Mouse (Mus musculus): ENCODE results near the gene Diaph3.
A peak's percentile ranks its signal among the peaks of the same experiment; 100 is the strongest.
"Not testable (repeated sequence)": the region's sequence is repeated elsewhere in the genome, so short reads cannot be mapped to it uniquely, and the experiment has no call there.

Gene Diaph3

GRCm38 (mm10) chr14:87140963-87141486, at the start of gene Diaph3:
Diaph3 (minus strand) TSS chr14:87141235.
- peak; percentile 98 for DNase-seq (ENCODE audit: low read depth)

DNA sequence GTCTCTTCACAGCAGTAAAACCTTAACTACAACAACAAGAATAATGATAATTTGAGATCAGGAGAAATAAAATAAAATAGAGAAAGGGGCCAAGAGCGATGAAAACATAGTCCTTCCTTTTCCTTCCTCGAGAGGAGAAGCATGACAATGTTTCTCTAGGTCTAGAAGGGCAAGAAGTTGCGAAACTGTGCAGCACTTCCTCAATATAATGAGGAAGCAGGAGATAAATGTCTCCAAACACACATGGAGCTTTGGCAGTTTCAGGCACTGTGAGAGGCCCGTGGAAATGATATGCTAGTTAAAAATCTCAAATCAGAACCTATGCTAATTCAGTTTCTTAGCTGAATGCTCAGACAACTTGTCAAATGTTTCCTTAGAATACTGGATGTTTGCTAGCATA, 49.6 kb upstream of the Diaph3 start:
- DNase-seq (ENCODE audit: low read depth) = no peak

DNA sequence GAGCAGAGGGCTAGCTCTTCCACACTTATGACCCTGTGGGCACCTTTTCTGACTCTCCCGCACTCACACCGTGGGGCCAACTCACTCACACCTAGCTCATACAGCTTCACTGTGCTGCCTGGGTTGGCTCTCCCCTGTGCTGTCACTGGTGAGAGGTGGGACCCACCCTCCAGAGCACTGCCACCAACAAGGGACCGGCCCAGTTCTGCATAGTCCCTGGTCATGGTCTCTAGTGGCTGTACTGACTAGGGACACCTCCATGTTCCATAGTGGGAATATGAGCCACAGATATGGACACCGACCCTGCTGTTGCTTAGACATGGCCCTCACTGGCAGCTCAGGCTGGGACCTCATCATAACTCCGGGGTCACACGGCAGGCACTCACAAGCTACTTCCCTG, 30.5 kb upstream of the Diaph3 start:
- DNase-seq (ENCODE audit: low read depth) = no peak

- no peak for DNase-seq (ENCODE audit: low read depth)
Measured at GRCm38 (mm10) chr14:87169151-87169550, 28.1 kb upstream of the Diaph3 start.

- peak; percentile 33 for DNase-seq (ENCODE audit: low read depth)
Measured at GRCm38 (mm10) chr14:87155621-87156238, 14.7 kb upstream of the Diaph3 start.

DNA sequence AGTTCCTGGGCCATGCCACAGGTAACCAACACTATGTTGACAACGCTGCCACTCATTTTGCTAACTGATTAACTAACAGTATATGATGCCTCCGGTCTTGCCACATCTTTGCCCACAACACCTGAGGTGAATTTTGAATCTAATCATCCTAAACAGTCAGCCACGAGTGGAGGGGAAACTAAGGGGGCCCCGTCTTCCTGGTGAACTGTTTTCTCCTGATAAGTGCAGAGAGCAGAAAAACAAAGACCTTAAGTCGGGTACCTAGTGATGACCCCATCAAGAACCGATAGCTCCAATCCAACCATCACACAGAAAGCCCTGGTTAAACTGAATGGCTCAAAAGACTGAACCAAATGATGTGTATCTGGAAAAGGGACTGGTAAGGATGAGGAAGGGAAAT, 8.6 kb upstream of the Diaph3 start:
- DNase-seq (ENCODE audit: low read depth) = no peak

DNA sequence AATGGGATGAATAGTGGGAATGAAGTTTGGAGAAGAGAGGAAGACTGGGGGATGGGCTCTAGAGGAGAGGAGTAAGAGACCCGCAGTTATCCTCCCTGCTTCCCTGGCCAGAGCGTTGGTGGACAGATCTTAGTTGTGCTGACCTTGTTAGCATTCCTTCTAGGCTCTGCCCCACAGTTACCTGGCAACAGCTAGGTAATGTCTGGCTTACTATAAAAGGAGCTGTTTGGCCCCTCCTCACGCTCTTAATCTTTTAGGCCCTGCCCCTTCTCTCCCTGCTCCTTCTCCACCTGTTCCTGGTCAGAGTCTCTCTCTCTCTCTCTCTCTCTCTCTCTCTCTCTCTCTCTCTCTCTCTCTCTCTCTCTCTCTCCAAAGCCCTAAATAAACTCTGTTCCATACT, 5.7 kb upstream of the Diaph3 start:
- no peak for DNase-seq (ENCODE audit: low read depth)

- no peak for DNase-seq (ENCODE audit: low read depth)
Measured at GRCm38 (mm10) chr14:87145351-87145750, 4.3 kb upstream of the Diaph3 start.

DNA sequence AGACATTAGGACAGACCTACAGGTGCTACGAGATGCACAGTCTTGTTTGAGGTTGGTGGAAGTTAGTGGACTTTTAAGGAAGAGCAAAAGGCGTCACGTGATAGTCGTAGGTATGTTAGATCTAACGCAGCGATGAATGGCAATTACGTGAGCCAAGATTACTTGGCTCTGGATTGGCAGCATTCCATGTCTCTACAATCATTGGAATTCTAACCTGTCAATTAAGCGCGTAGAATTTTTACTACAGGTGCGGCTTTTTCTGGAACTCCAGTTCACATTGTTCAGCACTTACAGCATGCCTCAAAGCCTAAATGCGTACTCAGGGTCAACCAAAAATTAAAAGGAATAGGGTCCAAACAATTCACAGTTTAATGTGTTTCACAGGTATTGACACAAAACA, 742 bp upstream of the Diaph3 start:
- DNase-seq (ENCODE audit: low read depth) = no peak

GRCm38 (mm10) chr14:87140327-87140962, 590 bp downstream of the Diaph3 start:
- peak; percentile 75 for DNase-seq (ENCODE audit: low read depth)

DNA sequence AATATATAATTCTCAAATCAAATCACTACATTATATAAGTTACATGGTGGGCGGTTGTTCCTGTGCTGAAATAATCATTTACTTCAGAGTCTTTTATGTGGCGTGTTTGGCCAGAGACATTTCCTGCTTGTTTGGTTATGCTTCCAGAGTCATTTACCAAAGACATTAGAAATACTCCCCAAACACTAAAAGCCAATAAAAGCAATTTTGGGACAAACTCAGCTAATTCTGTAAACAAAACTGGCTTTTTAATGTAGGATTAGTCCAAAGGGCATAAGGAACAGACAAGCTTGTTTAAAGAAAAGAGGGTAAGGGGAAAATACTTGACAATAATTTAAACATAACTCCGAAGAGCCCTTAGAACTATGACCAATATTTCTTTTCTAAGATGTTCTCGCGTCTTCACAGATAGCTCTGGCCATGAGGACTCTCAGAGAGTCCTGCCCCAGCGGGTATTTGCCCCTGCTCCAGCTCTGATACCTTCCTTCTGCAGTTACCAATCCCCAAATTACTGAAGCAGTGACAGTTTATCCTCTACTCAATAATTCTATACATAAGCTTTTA, 14.9 kb downstream of the Diaph3 start:
- DNase-seq (ENCODE audit: low read depth) = no peak

GRCm38 (mm10) chr14:87125492-87125891, 15.5 kb downstream of the Diaph3 start:
- DNase-seq (ENCODE audit: low read depth) = no peak

GRCm38 (mm10) chr14:87123091-87123490, 17.9 kb downstream of the Diaph3 start:
- no peak for DNase-seq (ENCODE audit: low read depth)

GRCm38 (mm10) chr14:87121868-87122267, 19.2 kb downstream of the Diaph3 start:
- DNase-seq (ENCODE audit: low read depth) = no peak

DNA sequence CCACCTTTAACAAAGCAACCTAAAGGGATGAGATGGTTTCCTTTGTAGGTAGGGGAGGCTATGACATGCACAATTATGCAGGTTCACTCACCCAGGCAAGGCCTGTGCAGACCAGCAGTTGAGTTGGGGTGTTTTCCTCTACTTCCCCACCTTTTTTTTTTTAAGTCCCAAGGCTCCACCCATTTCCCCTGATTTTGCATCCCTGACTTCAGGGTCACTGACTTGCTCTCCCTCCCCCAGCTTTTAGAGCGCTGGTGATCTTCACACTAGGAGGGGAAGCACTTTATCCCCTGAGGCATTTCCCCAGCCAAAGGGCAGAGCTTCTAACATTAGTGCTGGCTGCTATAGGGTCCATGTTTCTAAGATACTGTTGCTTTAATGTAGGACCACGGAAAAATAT, 30.4 kb downstream of the Diaph3 start:
- no peak for DNase-seq (ENCODE audit: low read depth)

GRCm38 (mm10) chr14:87099380-87100088, 41.5 kb downstream of the Diaph3 start:
- no peak for DNase-seq (ENCODE audit: low read depth)

DNA sequence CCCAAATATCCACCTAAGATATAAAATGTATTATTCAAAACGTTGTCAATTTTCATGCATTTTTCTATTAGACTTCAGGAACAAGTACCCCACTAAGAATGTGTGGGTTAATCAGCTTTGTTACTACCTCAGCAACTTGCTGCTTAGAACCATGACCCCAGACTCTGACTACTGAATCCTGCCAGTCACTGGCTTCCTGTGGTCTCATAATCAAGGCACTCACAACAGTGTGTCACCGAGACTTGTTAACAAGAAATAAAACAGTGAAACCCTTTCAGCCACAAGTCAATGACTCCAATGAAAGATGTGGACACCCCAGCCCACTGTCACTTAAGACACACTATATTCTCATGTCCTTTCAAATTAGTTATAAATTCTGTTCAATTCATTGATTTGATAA, 42.9 kb downstream of the Diaph3 start:
- DNase-seq (ENCODE audit: low read depth) = no peak

- no peak for DNase-seq (ENCODE audit: low read depth)
Measured at GRCm38 (mm10) chr14:87091522-87091921, 49.5 kb downstream of the Diaph3 start.

DNA sequence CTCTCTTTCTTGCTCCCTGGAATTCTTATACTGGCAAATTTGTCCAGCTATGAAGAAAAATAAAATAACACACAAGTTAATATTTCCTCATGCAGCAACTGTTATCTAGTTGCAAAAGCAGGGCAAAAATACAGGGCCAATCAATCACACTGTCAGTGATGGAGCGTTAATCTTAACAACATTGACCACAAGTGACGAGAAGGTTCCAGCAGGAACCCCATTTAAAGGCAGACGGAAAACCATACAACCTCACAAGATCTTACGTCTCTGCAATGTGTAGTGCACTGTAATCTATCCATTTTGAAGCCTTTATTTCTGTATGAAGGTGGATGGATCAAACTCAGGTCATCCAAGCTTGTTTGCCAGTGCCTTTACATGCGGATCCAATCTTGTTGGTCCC, 49.9 kb downstream of the Diaph3 start:
- no peak for DNase-seq (ENCODE audit: low read depth)

GRCm38 (mm10) chr14:87088928-87089327, 52.1 kb downstream of the Diaph3 start:
- peak; percentile 20 for DNase-seq (ENCODE audit: low read depth)

DNA sequence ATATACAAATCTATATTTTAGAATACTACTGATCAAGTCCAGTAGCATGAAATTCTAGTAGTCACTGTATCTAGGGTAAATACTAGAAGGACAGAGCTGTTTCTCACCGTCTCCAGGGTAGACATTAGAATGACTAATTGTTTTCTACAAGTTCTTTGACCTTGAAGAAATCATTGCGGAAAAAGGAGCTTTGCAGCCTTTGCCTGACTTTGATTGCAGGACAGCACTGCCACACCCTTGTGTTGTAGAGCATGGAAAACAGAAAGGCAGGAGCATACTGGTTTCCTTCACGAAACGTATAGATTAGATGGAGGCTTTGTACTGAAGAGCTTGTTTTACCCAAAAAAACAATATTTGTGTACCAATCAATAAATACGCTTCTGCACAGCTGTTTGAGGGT, 52.6 kb downstream of the Diaph3 start:
- no peak for DNase-seq (ENCODE audit: low read depth)

DNA sequence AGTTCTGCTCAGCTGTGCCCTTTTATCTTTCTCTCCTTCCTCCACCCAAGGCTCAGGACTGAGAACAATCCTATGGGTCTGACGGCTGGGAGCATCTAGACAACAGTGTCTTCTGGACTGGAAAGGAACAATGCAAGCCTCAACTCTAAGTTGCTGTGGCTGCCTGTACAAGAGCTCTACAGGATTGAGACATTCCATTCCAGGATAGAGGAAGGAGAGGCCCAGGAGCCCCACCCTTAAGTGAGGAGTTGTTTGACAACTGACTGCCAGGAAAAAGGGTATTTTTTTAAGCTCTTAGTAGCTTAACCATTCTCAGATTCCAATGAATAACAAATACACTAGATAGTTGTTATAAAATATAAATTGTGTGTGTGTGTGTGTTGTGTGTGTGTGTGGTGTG, 53.0 kb downstream of the Diaph3 start:
- DNase-seq (ENCODE audit: low read depth) = peak; percentile 8

DNA sequence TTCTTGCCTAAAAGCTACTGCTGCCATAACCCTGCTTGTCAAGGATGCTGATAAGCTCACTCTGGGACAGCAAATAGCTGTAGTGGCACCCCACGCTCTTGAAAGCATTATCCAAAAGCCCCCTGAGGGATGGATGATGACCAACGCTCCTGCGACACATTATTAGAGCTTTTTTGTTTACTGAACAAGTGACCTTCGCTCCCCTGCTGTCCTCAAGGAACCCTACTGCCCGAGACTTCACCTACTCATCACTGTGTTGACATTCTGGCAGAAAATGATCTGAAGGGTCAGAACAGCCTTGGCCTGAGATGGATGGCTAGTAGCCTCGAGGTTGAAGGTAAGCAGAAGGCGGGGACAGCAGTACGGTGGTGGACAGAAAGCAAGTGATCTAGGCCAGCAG, 56.1 kb downstream of the Diaph3 start:
- DNase-seq (ENCODE audit: low read depth) = not testable (repeated sequence)
